Mouse (Mus musculus): ENCODE data around the gene Thap11. TPM values are rescaled to one million over a fixed set of nuclear protein-coding genes. Genes with fewer than 3 reads are reported as not detected.

The Thap11 gene
- total and polyA plus RNA-seq, 3 experiments: 21.3 to 42.6 (median 31.9) TPM

GRCm38 (mm10) chr8:105900180-105900940 lies 45.4 kb downstream of the Thap11 start, which contains the start of gene Pskh1 (continued):
- no peak for TF ChIP-seq TBP (conservative IDR thresholded peaks at IDR 0.05; ENCODE audit: low read depth, low read length)
- TF ChIP-seq ZKSCAN1 (IDR thresholded peaks at IDR 0.05; ENCODE audit: borderline replicate concordance, low read depth, low read length): no peak
- TF ChIP-seq POLR2AphosphoS2 (IDR thresholded peaks at IDR 0.05; ENCODE audit: low read depth, low read length): no peak
- no peak for TF ChIP-seq RAD21 (IDR thresholded peaks at IDR 0.05; ENCODE audit: low read depth, low read length)
- TF ChIP-seq HCFC1 (IDR thresholded peaks at IDR 0.05; ENCODE audit: low read depth, low read length): peak; percentile 82
- TF ChIP-seq MAFK (IDR thresholded peaks at IDR 0.05; ENCODE audit: insufficient replicate concordance, low read length): no peak
- peak; percentile 86 for TF ChIP-seq POLR2A (IDR thresholded peaks at IDR 0.05; ENCODE audit: low read depth, low read length)
- TF ChIP-seq ZMIZ1 (IDR thresholded peaks at IDR 0.05; ENCODE audit: low read depth, low read length): peak; percentile 89
- TF ChIP-seq E2F4 (IDR thresholded peaks at IDR 0.05; ENCODE audit: insufficient replicate concordance, low read depth, low read length): 0 out of 2 replicates have a peak, but pooled peaks have one; percentile 57
- no peak for TF ChIP-seq USF2 (conservative IDR thresholded peaks at IDR 0.05; ENCODE audit: low read depth, low read length)
- TF ChIP-seq IRF4 (IDR thresholded peaks at IDR 0.05; ENCODE audit: low read depth, low read length): peak; percentile 37; the same call in 1 of the 2 replicates
- peak; percentile 88 for TF ChIP-seq TCF12 (IDR thresholded peaks at IDR 0.05; ENCODE audit: low read depth, low read length)
- TF ChIP-seq ZC3H11A (IDR thresholded peaks at IDR 0.05; ENCODE audit: low read depth, low read length): no peak
- TF ChIP-seq CHD1 (IDR thresholded peaks at IDR 0.05; ENCODE audit: low read depth, low read length): no peak
- peak; percentile 49; the same call in 1 of the 2 replicates for TF ChIP-seq CHD2 (IDR thresholded peaks at IDR 0.05; ENCODE audit: low read length)
- no peak for TF ChIP-seq RCOR1 (conservative IDR thresholded peaks at IDR 0.05; ENCODE audit: low read depth, low read length)
- peak; percentile 83 for TF ChIP-seq NELFE (IDR thresholded peaks at IDR 0.05; ENCODE audit: low read depth, low read length)
- TF ChIP-seq USF1 (IDR thresholded peaks at IDR 0.05; ENCODE audit: low read depth, low read length): no peak
- TF ChIP-seq CTCF (conservative IDR thresholded peaks at IDR 0.05 in 1 of 2, IDR thresholded peaks at IDR 0.05 in 1 of 2; ENCODE audit: low read depth in 2 of 2, low read length in 2 of 2): no peak
- peak; percentile 73 for TF ChIP-seq ELF1 (IDR thresholded peaks at IDR 0.05; ENCODE audit: low read depth, low read length)
- 0 out of 2 replicates have a peak, but pooled peaks have one; percentile 24 for TF ChIP-seq MYC (IDR thresholded peaks at IDR 0.05; ENCODE audit: low read depth, low read length)
- TF ChIP-seq SMC3 (IDR thresholded peaks at IDR 0.05; ENCODE audit: low read depth, low read length): no peak

- DNase-seq (ENCODE audit: extremely low read depth): no peak
Measured at GRCm38 (mm10) chr8:105900941-105901616, 46.1 kb downstream of the Thap11 start.

More at GRCm38 (mm10) chr8:105900941-105901616, 46.1 kb downstream of the Thap11 start:
- dilution Hi-C loops (cut with MboI; ENCODE audit: extremely low pct_ligation_motif_present, extremely low pct_unique_long_range_greater_than_20kb, low sequenced_read_pairs) (no loop called here), in situ Hi-C loops (cut with MboI; ENCODE audit: low pct_ligation_motif_present, low pct_unique_long_range_greater_than_20kb, low sequenced_read_pairs) (no loop called here)
- Histone ChIP-seq H3K79me2 (replicated peaks; ENCODE audit: control insufficient read depth, extremely low read depth, insufficient read depth, poor library complexity, severe bottlenecking) (peaks cover 8% of the 10 kb centered on the region; the same call in 1 of the 2 replicates), H3K9me3 (replicated peaks; ENCODE audit: low read length) (no peaks in the 10 kb centered on the region), H3K9ac (ENCODE audit: insufficient read depth, low read depth) (peak overlapping the region; percentile 86), H3K4me2 (ENCODE audit: insufficient read depth, low read depth, poor library complexity, severe bottlenecking) (peak overlapping the region; percentile 72), H3K4me1 (ENCODE audit: control insufficient read depth in 1 of 2, insufficient read depth in 2 of 2) (peaks cover 0 to 19% of the 10 kb centered on the region in 2 experiments; a peak in 2 of 4 replicates), H3K36me3 (replicated peaks in 1 of 2; ENCODE audit: control insufficient read depth in 1 of 2, insufficient read depth in 1 of 2, low read length in 1 of 2) (peaks cover 2 to 21% of the 10 kb centered on the region in 2 experiments), H3K4me3 (replicated peaks in 1 of 3; ENCODE audit: low read depth in 2 of 3, low read length in 2 of 3, poor library complexity in 1 of 3) (peak overlapping the region; percentile 93 to 99 (median 95)), H3K27me3 (replicated peaks) (no peaks in the 10 kb centered on the region), H3K27ac (ENCODE audit: insufficient read depth, low read depth) (no peak overlapping the region)
- TF ChIP-seq UBTF (IDR thresholded peaks at IDR 0.05; ENCODE audit: low read depth, low read length) (no peak), ZC3H11A (IDR thresholded peaks at IDR 0.05; ENCODE audit: low read depth, low read length) (no peak), E2F4 (IDR thresholded peaks at IDR 0.05; ENCODE audit: insufficient replicate concordance, low read depth, low read length) (no peak), IRF4 (IDR thresholded peaks at IDR 0.05; ENCODE audit: low read depth, low read length) (no peak), NRF1 (IDR thresholded peaks at IDR 0.05; ENCODE audit: low read depth, low read length) (no peak), CHD1 (IDR thresholded peaks at IDR 0.05; ENCODE audit: low read depth, low read length) (no peak), BHLHE40 (IDR thresholded peaks at IDR 0.05; ENCODE audit: low read depth, low read length) (no peak), CHD2 (IDR thresholded peaks at IDR 0.05; ENCODE audit: low read length) (no peak), USF1 (IDR thresholded peaks at IDR 0.05; ENCODE audit: low read depth, low read length) (no peak), POLR2A (IDR thresholded peaks at IDR 0.05; ENCODE audit: low read depth, low read length) (no peak), GABPA (IDR thresholded peaks at IDR 0.05; ENCODE audit: insufficient replicate concordance, low read depth, low read length) (no peak), RCOR1 (conservative IDR thresholded peaks at IDR 0.05; ENCODE audit: low read depth, low read length) (no peak), JUND (conservative IDR thresholded peaks at IDR 0.05; ENCODE audit: low read depth, low read length) (no peak), MEF2A (IDR thresholded peaks at IDR 0.05; ENCODE audit: borderline replicate concordance, low read depth, low read length) (no peak), NELFE (IDR thresholded peaks at IDR 0.05; ENCODE audit: low read depth, low read length) (no peak), MAX (IDR thresholded peaks at IDR 0.05; ENCODE audit: low read length) (no peak), ELF1 (IDR thresholded peaks at IDR 0.05; ENCODE audit: low read depth, low read length) (no peak)
